Mouse (Mus musculus) spleen, adult 2 months (tissue): ENCODE data around the gene Timm29.

ENCODE experiments used
- CTCF ChIP-seq: fragments of 200-500 bp; IDR thresholded peaks from 2 replicates; pipeline ENCODE4 v1.5.1; 2011; ENCODE audit warnings: mild to moderate bottlenecking, inconsistent platforms; ENCODE audit not compliant: insufficient read depth, insufficient read length, insufficient replicate concordance; ENCODE audit errors: extremely low read depth
- POLR2A ChIP-seq: fragments of 200-500 bp; IDR thresholded peaks from 2 replicates; pipeline ENCODE4 v1.6.1; 2011; ENCODE audit warnings: low read depth, low read length, inconsistent platforms

- TF ChIP-seq POLR2A (no peak), CTCF (no peak)
These were observed 1.2 kb upstream of the Timm29 start for GRCm38 (mm10) chr9:21591127-21591830.
